Mouse (Mus musculus): ENCODE measurements around the gene Hsd11b1.
"Not testable (repeated sequence)": the region's sequence is repeated elsewhere in the genome, so short reads cannot be mapped to it uniquely, and the experiment has no call there.

Hsd11b1 gene

DNA sequence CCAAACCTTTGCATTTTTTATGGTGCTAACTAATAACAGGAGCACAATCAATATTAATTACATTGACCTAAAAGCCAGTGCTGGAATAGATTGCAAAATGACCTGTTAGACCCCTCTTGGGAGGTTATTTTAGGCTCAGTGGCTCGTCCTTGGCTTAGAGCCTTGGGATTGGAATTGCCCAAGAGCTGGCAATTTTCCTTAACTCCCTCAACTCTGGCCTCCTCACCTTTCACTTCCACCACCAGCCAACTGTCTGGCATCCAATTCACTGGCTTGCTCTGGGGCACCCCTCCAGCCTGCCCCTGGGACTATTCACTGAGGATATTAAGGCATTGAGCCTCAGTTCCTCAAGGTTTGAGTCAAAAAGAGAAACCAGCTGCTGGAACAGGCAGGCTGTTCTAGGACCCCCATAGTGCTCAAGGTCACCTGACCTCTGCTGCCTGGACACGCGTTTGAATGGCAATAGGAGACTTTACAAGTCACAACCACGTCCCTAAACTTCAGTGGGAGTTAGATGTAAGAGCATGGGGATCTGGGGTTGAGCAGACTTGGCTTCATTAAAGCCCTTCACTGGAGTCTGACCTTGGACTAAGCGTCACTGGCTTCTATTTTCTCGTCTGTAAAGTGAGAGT lies 14.7 kb upstream of the Hsd11b1 start:
- no peak for DNase-seq

- DNase-seq: no peak
These were observed 10.7 kb upstream of the Hsd11b1 start for GRCm38 (mm10) chr1:193274407-193275071.

GRCm38 (mm10) chr1:193272916-193273601 lies 9.2 kb upstream of the Hsd11b1 start, which contains the start of gene G0s2:
TSS of gene G0s2 (minus strand) at chr1:193273217.
- peak; percentile 69 for DNase-seq

DNA sequence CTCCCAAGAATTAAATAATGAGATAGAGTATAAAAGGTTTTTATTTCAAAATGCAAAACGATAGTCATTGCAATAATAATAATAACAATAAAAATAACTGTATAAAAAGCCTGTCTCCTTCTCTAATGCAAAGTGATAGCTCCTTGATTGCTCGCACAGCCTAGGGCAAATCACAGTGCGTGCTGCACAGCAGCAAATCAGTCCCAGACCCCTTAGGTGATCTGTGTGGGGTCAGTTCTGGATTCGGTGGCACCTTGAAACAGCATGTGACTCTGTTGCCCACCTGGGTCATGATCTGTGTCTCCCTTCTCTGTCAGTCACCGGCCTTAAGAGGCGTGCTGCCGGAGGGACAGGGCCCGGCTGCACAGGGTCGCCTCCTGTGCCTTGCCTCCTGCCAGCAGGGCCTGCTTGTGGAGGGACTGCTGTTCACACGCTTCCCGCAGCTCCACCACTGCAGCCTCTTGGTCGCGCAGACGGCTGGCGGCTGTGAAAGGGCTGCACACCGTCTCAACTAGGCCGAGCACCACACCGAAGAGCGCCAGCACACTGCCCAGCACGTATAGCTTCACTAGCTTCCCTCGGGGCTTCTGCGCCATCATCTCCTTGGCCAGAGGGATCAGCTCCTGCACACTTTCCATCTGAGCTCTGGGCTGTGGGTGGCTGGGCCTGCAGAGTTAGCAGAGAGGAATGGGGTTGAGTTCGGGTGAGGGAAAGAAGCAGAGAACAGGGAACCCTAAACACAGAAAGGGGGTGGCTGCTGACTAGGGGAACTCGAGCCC lies 8.5 kb upstream of the Hsd11b1 start:
- DNase-seq: peak; percentile 58

- DNase-seq: no peak
These were observed 7.3 kb upstream of the Hsd11b1 start for GRCm38 (mm10) chr1:193270965-193271763.

DNA sequence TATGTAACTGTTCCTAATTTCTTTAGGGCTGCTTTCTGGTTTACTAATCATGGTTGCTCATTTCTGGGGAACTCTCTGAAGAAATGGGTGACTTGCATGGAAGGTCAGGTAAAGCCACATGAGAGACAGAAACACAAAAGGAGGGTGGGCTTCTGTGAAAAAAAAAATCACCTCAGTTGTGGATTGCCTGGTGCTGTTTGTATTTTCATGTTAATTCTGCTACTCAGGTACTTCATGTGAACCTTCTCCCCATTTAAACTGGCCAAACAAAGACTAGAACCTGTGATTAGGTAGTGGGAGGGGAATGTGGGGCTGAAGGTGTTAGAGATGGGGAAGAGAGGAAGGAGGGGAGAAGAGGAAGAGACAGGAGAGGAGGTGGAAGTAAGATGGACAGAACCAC lies 1.9 kb upstream of the Hsd11b1 start:
- no peak for DNase-seq

DNA sequence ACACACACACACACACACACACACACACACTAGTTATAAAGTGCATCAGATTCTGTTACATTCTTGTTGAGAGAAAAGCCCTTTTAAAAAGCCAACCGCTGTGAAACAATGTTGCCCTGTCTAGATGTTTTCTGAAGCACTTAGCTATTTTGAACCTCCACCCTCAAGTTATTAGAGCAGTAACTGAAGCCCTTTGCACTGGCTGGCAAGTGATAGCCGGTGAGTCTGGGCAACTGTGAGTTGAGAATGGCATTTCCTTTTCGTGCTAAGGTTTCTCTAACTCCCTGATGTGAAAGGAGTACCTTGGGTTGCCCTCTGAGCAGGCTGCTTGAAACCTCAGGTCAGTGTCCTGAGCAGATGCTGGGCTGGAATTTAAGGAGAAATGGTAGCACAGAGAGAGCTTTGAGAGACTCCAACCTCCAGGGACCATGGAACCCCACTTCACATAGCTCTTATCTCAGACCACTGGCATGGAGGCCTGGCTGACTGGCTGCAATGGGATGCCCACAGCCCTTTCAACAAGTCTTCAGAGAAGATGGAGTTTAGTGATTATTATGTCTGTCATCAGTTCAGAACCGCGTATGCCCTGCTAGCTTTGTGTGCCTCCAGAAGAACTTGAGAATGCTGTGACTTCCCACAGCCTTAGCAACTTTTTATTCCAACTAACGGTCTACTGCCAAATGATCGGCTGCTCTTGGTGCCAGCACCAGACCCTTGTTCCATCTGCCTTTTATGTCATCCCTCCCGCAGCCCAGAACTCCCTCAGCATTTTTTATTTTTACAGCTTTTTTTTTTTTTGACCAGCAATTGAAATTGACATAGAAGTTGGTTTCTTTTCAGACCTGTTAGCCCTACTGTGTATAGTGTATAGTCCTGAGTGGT lies 608 bp downstream of the Hsd11b1 start:
- DNase-seq: peak; percentile 41

- no peak for DNase-seq
These were observed 1.9 kb downstream of the Hsd11b1 start for GRCm38 (mm10) chr1:193261897-193262548.

GRCm38 (mm10) chr1:193259559-193259958 lies 4.3 kb downstream of the Hsd11b1 start:
- no peak for DNase-seq

GRCm38 (mm10) chr1:193256621-193257098 lies 7.2 kb downstream of the Hsd11b1 start:
- DNase-seq: no peak

- DNase-seq: no peak
These were observed 7.6 kb downstream of the Hsd11b1 start for GRCm38 (mm10) chr1:193256289-193256577.

GRCm38 (mm10) chr1:193255488-193256288 lies 8.2 kb downstream of the Hsd11b1 start:
- DNase-seq: peak; percentile 91

GRCm38 (mm10) chr1:193255032-193255431 lies 8.8 kb downstream of the Hsd11b1 start:
- DNase-seq: no peak

DNA sequence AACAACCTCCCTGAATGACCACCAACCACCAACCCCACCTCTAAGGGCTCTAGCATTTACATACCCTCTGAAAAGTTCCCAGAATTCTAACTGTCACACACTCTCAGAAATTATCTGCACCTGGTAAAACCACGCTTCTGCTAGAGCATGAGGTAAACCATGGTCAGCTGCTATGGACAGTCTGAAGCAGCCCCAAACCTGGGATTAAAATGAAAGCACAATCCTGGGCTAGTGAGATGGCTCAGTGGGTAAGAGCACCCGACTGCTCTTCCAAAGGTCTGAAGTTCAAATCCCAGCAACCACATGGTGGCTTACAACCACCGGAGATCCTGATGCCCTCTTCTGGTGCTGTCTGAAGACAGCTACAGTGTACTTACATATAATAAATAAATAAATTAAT lies 10.0 kb downstream of the Hsd11b1 start:
- DNase-seq: not testable (repeated sequence)

DNA sequence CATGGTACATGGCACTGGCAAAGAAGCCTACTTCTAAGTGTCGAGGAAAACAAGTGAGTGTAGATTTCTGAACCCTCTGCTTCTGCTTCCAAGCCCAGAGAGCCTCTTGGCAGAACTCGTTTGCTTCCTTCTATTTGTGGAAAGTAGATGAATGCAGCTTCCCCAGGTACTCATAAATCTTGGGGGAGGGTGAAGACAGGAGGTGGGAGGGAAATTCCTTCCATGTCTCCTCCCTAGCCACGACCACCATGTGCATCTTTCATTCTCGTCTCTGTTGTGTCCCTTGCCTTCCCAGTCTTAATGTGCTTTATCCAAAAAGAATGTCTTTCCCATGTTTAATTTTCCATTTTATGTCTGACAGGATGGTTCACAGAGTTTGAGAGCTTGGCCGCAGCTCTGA lies 11.3 kb downstream of the Hsd11b1 start:
- DNase-seq: no peak

DNA sequence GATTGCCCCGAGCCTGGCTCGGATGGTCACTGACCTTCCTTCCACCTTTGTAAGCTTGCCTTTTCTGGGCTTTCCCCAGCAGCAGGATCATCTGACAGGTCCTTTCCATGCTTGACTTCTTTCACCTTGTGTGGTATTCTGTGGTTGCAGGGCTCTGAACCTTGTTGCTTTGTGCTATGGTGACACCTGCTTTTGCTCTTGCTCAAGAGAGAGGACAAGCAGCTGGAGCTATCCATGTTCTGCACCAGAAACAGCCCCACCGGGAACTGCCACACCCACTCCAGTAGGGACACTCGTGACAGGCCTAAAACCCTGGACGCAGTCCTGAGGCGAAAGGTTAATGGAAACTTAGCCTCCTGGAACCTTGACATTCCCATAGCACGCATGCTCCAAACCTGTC lies 12.5 kb downstream of the Hsd11b1 start:
- no peak for DNase-seq

DNA sequence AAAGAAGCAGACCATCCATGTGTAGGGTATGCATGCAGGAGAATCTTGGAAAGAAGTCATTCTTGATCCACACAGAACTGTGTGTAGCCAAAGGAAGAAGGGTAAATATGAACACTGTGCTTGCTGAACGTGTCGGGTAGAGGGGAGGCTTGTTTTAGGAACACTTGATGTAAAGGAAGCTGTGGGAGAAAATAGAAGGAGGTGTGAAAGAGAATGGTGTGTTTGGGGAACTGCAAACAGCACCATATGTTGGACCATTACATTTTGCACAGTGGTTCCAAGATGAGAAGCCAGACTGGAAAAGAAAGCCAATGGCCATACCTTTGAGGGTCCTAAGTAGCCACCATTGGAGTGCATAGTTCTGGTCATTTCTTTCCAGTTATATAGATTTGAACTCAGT lies 13.8 kb downstream of the Hsd11b1 start:
- no peak for DNase-seq

DNA sequence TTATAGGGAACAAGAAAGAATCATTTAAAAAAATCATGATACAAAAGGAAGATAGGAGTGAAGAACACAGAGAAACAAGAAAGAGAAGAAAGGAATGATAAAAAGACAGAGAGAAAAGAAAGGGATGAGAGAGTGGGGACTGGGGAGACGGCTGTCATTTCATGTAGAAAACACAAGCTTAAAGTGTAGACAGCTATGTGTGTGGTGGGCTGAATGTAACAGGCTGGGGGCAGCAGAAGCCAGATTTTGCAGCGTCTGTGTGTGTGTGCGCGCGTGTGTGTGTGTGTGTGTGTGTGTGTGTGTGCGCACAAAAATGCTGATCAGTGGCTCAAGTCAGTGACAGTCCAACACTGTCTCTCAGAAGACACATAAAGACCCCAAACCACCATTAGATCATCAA lies 19.6 kb downstream of the Hsd11b1 start:
- no peak for DNase-seq

DNA sequence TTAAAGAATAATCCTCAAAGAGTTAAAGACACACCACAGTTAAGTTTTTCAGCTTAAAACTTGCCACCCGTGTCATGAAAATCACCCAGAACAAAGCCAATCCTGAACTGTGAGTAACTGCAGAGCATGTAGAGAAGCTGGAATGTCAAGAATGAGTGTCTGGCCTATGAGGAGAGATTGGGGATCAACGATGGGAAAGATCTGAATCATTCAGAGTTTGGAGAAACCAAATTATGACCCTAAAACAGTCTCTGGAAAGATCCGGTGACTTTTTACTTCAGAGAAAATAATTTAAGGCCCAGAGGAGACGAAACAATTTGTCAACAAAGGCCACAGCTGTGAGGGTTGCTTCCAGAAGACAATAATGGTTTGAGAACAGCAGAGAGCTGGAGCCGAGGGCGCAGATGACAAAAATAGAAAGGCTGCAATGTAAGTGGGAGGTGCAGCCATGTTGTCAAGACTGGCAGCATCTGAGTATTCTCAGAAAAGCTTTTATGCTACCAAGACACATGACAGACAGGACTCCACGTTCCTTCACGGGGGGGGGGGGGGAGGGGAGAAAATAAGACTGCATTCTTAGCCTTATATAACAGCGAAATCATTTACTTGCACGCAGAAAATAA lies 20.2 kb downstream of the Hsd11b1 start:
- DNase-seq: no peak

DNA sequence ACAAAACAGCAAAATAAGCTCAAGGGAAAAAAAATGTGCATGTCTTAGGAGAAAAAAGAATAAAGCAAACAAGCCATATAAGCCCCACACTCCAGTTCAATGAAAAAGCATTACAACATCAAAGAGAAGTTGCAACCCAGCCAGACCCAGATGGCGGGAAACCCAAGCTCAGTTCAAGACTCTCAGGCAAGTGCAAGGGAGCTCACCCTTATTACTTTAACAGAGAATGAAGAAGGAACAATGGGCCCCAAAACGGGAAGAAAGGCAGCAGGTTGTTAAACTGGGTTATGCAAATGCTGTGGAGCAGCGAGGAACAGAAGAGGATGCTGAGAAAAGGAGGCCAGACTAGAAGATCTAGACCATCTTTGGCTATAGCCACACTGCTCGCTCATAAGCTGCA lies 21.0 kb downstream of the Hsd11b1 start:
- DNase-seq: peak; percentile 37
